Mouse (Mus musculus): ENCODE measurements around the gene Nedd9.
"Not testable (repeated sequence)": the region's sequence is repeated elsewhere in the genome, so short reads cannot be mapped to it uniquely, and the experiment has no call there.

The Nedd9 gene

DNA sequence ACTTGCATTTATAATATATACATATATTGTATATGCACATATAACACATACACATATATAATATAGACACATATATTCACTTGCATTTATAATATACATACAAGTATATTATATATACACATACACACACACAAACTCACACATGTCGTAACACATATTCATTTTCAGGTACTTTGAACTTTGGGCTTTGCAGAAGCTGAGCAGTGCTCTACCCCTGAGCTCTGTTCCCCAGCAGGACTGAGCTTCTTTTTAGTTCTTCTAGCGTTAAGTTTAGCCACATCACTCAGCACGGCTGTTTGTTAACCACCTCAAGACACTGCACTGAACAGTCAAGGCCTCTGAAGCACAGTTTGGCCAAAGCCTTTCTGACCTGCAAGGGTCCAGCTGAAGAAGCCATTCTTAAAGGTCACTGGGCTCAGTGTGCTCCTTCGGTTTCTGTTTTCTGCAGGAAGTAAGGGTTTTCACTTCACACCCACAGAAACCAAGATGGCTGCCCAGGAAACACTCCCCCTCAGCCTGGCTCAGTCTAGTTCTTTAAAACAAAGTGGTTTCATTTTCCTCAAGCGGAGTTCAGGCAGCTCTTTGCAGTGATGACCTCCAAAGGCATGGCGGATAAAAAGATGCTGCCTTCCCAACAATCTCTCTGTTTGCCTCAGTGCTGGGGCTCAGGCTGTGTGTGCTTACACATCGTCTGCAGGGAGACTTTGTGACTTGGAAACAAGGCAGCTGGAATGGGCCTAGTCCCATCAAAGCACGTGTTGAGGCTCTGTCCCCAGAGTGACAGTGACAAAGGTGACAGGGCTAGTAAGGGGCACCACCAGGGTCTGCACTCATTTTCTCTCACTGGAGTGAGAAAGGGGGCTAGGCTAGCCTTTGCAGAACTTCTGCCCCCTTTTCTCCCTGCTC is 114.4 kb downstream of the Nedd9 start:
- peak; percentile 21 for DNase-seq (ENCODE audit: low spot score)

DNA sequence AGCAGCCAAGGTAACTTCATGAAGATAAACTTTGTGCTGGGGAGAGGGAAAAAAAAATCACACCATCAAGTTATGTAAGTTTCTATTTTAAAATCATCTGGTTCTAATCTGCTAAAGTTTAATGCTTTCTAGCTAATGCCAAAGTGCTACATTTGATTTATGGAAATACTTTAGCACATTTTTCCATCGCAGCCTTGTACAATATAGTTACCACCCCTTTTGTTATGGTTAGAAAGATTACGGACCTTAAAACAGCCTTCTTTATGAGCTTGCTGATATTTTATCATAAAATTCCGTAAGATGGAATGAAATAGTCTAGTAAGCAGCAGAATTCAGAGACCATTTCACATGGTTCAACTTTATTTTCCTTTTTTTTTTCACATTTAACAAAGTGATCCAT is 115.6 kb downstream of the Nedd9 start:
- DNase-seq (ENCODE audit: low spot score), result no peak

DNA sequence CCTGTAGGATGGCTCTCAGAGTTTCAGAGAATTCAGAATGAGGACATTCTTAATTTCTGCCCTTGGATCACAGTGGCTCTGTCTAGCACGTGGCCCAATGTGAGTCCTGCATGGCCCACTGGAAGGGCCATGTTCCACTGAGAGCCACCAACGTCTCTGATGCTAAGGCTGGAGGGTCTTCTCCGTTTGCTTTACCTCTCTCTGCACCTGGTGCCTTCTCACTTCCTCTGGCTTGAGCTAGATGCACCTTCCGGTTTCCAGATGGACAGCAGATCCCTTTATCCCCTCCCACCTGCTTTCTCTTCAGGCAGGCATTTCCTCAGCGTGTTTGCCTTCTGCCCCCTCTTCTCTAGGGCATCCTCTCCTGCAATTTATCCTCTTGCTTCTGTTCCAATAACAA is 118.5 kb downstream of the Nedd9 start:
- DNase-seq (ENCODE audit: low spot score), result no peak

DNA sequence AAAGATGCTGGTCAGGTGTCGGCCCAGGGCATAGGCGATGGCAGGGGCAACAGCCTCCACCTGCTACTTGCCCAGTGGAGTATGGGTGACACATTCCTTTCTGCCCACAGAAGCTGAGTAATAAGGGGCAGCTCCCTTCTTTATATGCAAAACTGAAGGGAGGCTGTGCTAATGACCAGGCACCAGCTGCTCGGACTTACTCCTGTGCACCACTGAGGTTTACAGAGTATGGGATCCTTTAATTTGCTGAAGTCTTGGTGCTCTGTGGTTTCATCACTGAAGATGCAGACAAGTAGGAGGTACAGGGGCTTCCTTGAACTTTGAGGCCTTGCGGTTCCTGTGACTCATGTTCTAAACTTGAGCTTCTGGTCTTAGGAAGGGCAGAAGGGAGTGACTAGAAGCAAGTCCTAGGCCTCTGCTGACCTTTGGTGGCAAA is 120.0 kb downstream of the Nedd9 start:
- DNase-seq (ENCODE audit: low spot score), result no peak

DNA sequence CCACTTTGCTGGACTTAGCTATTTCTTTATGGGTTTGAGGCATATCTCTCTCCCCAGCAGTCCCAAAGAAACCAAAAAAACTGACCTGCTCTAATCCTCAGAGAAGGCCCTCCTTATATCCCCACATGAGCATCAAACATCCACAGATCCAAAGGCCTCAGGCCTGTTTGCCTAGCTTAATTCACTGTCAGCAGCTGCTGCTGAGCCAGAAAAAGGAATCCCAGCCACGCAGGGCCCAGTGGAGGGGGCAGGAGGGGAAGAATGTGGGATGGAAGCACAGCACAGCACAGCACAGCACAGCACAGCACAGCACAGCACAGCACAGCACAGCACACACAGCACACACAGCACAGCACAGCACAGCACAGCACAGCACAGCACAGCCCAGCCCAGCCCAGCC is 120.6 kb downstream of the Nedd9 start:
- DNase-seq (ENCODE audit: low spot score), result not testable (repeated sequence)

DNA sequence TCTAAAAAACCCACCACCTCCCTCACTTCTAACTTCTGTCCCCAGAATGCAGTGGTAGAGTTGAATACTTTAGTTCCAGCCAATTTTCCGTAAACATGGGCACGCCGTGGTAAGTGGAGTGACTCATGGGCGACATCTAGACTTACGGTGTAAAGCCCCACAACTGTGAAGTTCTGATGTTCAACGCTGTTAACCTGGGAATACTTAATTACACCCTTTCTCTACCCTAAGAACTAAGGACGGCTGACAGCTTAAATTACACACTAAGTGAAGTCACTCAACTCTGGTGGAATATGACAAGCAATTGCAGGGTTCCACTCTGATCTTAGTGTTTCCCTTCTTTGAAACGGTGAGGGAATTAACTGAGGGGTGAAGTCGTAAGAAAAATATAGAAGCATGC is 122.9 kb downstream of the Nedd9 start:
- no peak for DNase-seq (ENCODE audit: low spot score)

DNA sequence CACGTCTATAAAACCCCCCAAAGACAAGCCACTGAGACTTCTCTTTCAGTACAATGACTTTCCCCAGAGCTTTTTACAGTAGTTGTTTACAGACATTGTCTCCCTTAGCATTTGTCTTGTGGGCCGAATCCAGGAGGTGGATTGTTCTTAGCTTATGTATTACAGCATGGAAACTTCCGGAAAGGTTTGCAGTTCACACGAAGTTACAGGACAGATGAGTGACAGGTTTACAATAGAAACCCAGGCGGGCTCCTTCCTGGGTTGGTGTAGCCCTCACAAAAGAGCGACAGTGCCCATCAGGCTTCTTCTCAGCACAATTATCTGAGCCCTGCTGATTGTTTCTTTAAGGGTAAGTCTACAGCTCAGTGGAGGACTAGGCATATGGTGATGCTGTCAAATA is 124.3 kb downstream of the Nedd9 start:
- no peak for DNase-seq (ENCODE audit: low spot score)

DNA sequence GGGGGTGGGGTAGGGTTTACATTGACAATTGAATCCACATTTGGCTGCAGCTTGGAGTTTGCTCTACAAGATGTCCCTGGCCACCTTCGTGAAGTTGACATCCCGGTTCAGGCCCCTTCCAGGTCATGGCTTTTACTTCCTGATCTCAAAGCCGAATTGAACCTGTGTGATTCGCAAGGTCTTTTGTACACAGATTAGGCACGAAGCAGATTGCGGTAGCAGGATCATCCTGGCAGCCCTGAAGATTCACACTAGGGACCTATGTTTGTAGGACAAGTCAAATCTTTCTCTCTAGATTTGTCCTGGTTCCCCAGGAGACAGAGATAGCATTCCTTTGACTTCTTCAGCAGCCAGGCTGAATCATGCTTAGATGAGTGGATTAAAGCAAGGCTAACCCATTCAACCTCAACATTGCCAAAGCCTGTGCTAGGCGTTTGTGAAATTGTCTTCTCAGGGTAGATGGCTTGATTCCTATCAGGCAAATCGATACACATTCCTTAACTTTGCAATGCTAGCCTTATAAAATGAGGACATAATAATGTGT is 126.8 kb downstream of the Nedd9 start:
- DNase-seq (ENCODE audit: low spot score), result no peak

DNA sequence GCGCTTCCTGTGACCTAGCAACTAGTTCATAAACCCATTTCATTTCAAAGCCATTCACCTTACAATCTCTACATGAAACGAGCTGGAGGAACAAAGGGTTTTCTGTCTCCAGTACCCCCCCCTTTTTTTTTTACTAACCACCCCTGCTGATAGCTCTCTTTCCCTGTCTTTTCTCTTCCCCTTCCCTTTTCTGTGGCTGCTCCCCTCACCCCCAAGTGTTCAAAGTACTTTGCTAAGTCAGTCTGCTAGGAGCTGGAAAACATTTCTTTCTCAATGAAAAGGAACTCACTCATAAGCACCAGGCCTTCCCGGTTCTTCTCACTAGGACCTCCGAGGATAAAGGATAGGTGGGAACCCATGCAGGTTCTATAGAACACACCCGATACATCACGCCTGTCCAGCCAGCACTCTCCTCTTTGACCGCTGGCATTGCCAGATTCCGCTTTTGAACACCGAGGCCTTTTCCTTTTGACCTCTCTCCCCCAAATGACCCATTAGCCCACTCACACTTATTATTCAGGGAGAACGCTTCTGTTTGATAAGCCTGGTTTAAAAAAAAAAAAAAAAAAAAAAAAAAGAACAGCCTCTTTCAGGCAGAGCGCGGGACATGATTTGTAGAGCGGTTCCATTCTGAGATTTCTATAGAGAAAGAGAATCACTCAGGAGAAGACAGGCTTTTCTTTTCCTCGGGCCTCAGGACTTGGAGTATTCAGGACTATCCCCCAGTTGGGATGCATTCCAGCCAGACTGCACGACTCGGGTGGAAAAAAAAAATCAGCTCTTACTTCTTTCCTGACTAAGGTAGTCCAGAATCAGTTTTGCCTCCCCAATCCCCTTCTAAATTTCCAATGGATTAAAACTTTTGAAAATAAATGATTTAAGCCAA is 127.6 kb downstream of the Nedd9 start:
- no peak for DNase-seq (ENCODE audit: low spot score)

DNA sequence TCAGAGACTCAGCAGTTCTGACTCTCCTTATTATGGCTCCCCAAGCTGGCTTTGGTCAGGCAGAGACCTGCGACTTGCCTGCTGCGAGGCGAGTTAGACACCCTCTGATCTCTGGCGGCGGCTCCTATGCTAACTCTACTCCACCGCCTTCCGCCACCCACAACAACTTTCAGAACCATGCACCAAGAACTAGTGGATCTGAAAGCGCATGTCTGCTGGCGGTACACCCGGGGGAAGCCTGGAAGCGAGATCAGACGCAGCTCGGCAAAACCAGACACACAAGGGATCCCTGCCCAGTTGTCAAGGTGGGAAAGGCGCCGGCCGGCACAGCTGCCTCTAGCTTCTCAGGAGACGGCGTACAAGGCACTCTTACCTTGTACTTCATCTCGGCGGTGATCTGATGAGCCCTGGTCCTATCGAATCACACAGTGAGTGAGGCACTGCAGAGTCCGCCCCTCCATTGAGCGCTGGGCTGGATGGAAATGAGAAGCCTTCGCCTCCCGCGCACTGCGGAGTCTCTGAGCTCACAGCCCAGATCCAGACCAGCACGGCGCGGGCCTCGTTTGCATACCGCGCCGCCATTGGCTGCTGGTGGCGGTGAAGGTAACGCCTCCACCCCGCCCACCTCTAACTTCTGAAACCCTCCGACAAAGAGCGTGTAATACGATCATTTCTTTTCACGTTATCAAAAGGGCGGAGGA is 128.5 kb downstream of the Nedd9 start:
- DNase-seq (ENCODE audit: low spot score), result peak; percentile 94

DNA sequence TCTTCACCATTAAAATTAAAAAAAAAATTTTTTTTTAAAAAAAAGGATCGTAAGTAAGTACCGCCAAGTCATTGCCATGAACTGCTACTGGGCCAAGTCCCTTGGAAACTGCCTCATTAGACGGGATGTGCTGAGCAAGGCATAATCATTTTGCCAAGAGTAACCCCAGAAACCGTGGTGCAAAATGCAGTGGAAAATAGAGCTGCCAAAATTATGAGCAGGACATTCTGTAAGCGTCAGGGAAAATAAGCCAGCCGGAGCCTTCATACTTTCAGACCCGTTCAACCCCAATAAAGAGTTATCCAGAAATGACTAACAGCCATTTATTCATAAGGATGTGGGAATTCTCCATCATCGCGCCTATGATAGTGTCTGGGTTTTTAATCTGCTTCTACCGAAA is 129.2 kb downstream of the Nedd9 start:
- DNase-seq (ENCODE audit: low spot score), result no peak

DNA sequence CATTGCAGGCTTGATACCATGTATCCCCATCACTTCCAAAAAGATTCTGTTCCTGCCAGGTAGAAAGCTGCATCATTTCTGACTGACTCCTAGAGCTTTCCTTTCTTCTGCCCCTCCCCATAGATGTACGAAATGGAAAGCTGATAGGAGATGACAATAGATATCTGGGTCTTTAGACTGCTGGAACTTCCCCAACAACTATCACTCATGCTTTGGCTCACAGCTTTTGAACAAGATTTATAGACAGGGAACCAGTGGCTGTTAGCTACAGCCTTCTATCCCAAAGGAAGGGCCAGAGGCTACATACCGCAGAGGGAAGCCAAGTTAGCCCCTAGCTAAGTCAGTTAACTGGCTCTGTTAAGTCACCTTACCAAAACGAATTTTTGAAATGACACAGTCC is 129.6 kb downstream of the Nedd9 start:
- no peak for DNase-seq (ENCODE audit: low spot score)

DNA sequence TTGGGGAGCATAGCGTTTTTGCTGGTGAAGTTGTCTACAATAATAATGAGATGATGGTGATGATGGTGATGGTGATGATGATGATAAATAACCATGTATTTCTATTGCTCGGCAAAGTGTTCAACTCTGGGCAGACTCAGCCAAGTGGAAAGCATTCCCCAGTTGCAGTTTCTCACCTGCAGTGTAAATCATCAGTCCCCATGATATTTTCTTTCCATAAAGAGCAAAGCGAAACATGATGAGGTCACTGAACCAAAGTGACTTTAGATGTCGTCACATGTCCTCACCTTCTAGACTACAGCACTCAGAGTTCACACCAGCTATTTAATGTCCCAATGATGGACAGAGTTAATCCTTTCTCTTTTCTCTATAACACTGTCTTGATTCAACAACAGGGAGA is 130.0 kb downstream of the Nedd9 start:
- no peak for DNase-seq (ENCODE audit: low spot score)

DNA sequence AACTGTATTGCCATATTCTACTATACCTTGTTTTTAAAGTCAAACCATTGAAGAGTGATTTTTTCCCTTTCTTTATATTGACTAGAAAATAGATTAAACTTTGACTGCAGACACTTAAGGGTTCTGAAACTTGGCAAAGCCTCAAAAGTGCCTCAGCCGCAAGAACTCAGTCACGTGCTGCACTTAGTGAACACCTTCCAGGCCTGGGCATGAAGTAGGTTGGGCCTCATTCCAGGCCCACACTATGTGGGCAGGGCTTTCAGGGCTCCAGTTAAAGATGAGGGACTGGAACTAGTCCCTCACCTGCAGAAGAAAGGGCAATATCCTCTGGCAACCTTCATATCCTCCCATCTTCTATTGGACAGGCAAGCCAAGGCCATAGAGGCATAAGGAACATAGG is 131.6 kb downstream of the Nedd9 start:
- no peak for DNase-seq (ENCODE audit: low spot score)

DNA sequence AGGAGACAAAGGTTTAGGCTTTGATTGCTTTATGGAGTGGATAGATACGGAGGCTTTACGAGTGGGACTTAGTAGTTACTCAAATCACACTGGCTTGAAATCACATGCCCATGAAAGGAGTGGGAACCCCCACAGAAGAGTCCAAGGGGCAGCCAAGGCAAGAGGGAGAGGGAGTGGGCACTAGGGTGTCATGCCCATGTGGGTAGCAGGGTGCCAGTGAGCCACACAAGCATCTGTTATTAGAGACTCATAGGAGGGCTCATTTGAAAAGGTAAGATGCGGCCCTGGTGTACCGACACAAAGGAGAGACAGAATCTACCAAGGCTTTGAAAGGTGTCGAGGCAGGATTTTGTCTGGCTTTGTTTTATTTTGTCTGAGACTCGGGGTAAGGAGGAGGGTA is 132.6 kb downstream of the Nedd9 start:
- DNase-seq (ENCODE audit: low spot score), result no peak

DNA sequence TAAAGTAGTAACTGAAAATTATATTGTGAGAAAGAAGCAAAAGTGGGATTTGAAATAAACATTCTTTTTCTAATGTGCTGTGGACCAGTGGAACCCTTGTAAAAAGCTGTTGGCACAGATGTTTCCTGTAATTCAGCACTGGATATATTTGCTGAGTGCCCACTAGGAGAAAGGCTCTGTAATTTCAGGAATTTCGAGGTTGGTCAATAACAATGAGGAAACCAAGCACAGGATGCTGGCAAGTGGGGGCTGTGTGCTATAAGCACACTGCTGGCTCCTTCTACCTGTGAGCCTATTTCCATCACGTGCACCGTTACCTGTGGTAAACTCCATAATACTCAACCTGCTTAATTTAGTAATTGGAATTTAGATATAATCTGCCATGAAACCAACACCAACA is 133.5 kb downstream of the Nedd9 start:
- no peak for DNase-seq (ENCODE audit: low spot score)

DNA sequence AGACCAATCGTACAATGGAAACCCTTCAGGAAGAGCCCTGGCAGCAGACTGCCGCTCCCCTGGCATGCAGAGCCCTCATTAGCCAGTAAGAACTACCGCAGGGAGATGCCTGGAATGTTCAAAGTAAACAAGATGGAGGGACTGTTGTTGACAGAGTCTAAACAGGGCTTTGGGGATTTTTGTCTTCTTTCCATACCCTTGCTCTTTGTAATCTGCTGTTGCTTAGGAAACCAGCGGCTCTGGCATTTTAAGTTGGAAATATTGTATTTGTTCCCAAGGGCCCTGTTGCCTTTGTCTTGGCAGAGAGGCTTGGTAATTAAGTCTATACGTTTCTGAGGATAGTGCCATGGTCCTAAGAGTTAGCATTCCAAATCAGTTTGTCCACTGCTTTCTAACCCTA is 134.8 kb downstream of the Nedd9 start:
- no peak for DNase-seq (ENCODE audit: low spot score)

DNA sequence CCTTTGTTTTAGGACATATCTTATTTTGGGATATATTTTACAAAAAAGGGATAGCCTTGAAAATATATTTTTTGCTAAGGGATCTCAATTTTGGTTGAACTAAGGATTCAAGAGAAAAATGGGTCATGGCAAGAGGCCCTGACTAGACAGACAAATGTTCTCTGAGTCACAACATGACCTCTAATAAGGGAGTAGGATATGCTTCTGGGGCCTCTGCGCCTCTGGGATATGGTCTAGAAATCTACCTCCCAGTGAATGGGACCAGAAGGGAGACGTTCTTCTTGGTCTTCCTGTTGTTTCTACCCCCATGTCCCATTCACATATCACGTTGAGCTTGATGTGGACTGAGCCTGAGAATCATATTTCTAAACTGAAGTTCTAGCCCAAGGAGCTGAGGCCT is 136.6 kb downstream of the Nedd9 start:
- no peak for DNase-seq (ENCODE audit: low spot score)

DNA sequence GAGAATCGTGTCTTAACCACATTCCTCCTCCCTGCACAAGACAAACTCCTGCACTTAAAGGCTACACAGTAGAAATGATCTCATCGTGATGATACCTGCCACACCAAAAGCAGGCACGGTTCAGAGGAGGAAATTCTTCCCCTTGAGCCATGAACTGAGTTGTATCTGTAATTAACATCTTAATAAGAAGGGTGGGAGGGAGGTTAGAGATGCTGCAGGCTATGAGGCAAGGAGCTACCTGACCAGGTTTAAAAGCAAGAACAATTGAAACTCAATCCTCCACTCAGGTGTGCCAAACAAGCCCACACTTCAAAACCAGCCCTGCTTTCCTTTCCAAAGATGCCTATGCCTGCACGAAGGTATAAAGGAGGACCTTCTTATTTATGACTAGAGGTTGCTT is 137.4 kb downstream of the Nedd9 start:
- DNase-seq (ENCODE audit: low spot score), result no peak

DNA sequence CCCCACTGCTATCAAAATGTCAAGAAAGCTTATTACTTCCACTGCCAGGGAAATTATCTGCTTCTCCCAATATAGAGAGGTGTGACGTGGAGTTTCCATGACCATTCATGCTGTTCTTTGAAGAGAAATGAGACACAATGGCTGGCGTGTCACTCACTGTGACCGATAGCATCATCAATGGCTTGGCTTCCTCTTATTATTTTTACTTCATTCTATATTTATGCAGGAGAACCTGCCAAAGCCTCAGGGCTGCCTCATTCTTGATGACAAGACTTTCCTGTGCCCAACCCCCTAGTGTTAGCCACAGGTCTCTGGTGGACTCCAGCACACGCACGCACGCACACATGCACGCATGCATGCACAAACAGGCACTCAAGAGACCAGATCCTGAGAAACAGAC is 141.4 kb downstream of the Nedd9 start:
- DNase-seq (ENCODE audit: low spot score), result no peak

DNA sequence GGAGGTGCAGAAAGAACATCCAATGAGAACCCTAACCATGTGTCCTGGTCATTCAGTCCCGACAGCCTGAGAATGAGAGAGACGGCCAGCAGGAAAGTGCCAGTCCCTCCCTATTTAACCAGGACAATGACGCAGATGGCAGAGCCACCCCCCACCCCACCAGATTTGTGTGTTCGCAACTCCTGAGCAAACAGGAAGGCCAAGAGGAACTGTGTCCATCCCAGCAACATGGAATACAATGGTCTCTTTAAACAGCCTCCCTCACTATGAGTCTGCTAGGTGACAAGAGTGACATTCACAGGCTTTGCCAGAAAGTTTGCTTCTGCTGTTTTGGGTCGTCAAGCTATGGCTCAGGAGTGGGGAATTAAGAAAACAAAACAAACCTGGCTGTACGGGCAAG is 141.9 kb downstream of the Nedd9 start:
- no peak for DNase-seq (ENCODE audit: low spot score)

DNA sequence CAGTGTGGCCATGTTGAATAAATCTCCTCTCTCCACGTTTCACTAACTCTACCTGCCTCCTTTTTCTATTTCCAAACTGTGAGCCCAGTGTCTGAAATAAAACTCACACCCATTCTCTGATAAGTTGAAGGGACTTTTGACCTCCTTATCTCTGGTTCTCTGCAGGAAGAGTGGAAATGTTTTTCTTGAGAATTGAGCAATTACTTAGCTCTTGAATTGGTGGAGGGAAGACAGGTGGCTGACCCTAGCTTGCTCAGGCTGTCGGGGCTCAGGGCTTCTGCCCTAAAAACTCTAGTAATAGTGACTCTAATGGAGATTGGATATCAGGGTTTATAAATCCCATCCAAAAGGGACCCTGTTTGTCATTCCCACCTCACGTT is 143.3 kb downstream of the Nedd9 start:
- DNase-seq (ENCODE audit: low spot score), result no peak
